Mouse (Mus musculus): ENCODE measurements at regions not wholly inside any gene's neighbourhood (a gene's known extent, or its start where the extent isn't known, plus 50 kb on each side); places are given as distances from the start of the nearest gene placed in this dataset.

GRCm38 (mm10) chr5:126079281-126079838 lies 547.8 kb downstream of the Tmem132b start:
- H3K9ac ChIP-seq (ENCODE audit: control insufficient read depth, low read depth, low read length, poor library complexity, severe bottlenecking): no peak overlapping the region
- no peaks in the 10 kb centered on the region for H3K36me3 ChIP-seq (ENCODE audit: control insufficient read depth in 1 of 2, insufficient read depth in 2 of 2, low read length in 2 of 2)
- H3K79me2 ChIP-seq (ENCODE audit: control insufficient read depth, insufficient read depth, low read length, poor library complexity): no peaks in the 10 kb centered on the region
- H3K27me3 ChIP-seq (ENCODE audit: control insufficient read depth in 1 of 2, insufficient read depth in 2 of 2, low read length in 2 of 2): no peaks in the 10 kb centered on the region
- TF ChIP-seq MYB (IDR thresholded peaks at IDR 0.05; ENCODE audit: low read depth, low read length): no peak
- no peak for TF ChIP-seq POLR2AphosphoS2 (IDR thresholded peaks at IDR 0.05; ENCODE audit: low read length)
- no peak for TF ChIP-seq HCFC1 (IDR thresholded peaks at IDR 0.05; ENCODE audit: low read depth, low read length)
- no peak for TF ChIP-seq GABPA (IDR thresholded peaks at IDR 0.05; ENCODE audit: low read depth, low read length)
- no peak for TF ChIP-seq POLR2AphosphoS5 (IDR thresholded peaks at IDR 0.05; ENCODE audit: borderline replicate concordance, low read depth, low read length)
- DNase-seq (ENCODE audit: low read depth, low spot score): no peak
- no peaks in the 10 kb centered on the region for H3K4me1 ChIP-seq (ENCODE audit: control insufficient read depth in 1 of 2, insufficient read depth in 2 of 2, low read length in 2 of 2)
- H3K4me3 ChIP-seq (ENCODE audit: control insufficient read depth in 1 of 2, insufficient read depth in 1 of 2, low read depth in 2 of 2, low read length in 2 of 2): no peak overlapping the region
- H3K27ac ChIP-seq (ENCODE audit: control insufficient read depth, low read depth, low read length): no peak overlapping the region
- H3K9me3 ChIP-seq (replicated peaks; ENCODE audit: insufficient read depth, low read length): no peaks in the 10 kb centered on the region

DNA sequence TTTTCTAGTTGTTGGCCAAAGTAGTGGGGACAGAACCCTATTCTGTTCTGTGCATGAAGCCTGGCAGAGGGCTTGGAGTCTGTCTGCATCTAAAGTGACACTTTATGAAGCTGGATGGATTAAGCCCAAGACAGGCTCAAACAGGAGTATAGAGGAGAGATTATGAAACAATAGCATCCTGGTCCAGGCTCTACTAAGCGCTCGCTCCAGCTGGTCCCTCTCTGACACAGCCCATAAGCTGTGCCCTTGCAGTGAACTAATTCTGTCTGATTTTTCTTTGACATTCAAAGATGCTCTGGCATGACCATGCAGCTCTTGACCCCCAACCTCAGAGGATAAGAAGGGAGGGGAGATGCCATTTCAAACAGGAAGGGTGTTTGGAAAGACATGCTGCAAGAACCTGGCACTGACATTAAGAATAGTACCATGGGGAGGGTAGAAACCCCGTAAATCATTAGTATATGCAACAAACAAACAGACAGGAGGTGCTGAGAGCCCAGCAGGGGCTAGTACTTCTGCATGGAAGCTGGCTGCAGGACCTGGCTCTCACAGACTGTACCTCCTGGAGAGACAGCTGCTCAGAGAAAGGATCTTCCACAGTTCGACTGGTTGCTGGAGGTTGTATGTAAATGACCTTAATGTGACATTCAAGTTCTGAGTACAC lies 556.8 kb downstream of the Tmem132b start:
- no peaks in the 10 kb centered on the region for H3K9me3 ChIP-seq (replicated peaks; ENCODE audit: insufficient read depth, low read length)
- TF ChIP-seq NELFE (IDR thresholded peaks at IDR 0.05; ENCODE audit: low read depth, low read length): no peak
- no peak for TF ChIP-seq MAX (IDR thresholded peaks at IDR 0.05; ENCODE audit: low read length)
- TF ChIP-seq BHLHE40 (IDR thresholded peaks at IDR 0.05; ENCODE audit: borderline replicate concordance, low read depth, low read length): no peak

DNA sequence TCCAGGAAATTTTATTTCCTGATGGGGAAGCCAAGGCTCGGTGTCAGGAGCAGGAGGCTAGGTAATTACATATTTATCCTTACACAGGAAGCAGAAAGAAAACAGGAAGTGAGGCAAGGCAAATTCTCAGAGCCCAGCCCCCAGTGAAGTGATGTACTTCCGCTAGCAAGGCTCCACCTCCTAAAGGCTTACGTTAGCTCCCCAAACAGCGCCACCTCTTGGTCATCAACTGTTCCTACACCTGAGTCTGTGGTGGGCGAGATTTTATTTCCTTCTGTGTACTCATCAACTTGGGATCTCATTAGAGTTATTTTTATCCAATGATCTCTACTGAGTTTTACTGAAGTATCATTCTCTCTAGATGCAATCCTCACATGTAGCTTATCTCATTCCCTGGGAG lies 561.6 kb downstream of the Tmem132b start:
- Histone ChIP-seq H3K4me1 (ENCODE audit: control insufficient read depth in 1 of 2, insufficient read depth in 2 of 2, low read length in 2 of 2) (no peaks in the 10 kb centered on the region), H3K79me2 (ENCODE audit: control insufficient read depth, insufficient read depth, low read length, poor library complexity) (no peaks in the 10 kb centered on the region), H3K27me3 (ENCODE audit: control insufficient read depth in 1 of 2, insufficient read depth in 2 of 2, low read length in 2 of 2) (no peaks in the 10 kb centered on the region), H3K36me3 (ENCODE audit: control insufficient read depth in 1 of 2, insufficient read depth in 2 of 2, low read length in 2 of 2) (no peaks in the 10 kb centered on the region), H3K4me3 (ENCODE audit: control insufficient read depth in 1 of 2, insufficient read depth in 1 of 2, low read depth in 2 of 2, low read length in 2 of 2) (no peak overlapping the region), H3K9ac (ENCODE audit: control insufficient read depth, low read depth, low read length, poor library complexity, severe bottlenecking) (no peak overlapping the region), H3K9me3 (replicated peaks; ENCODE audit: insufficient read depth, low read length) (no peaks in the 10 kb centered on the region), H3K27ac (ENCODE audit: control insufficient read depth, low read depth, low read length) (no peak overlapping the region)
- TF ChIP-seq ELF1 (IDR thresholded peaks at IDR 0.05; ENCODE audit: low read depth, low read length) (no peak), MAFK (IDR thresholded peaks at IDR 0.05; ENCODE audit: borderline replicate concordance, low read depth, low read length) (no peak), BHLHE40 (IDR thresholded peaks at IDR 0.05; ENCODE audit: borderline replicate concordance, low read depth, low read length) (no peak), MXI1 (IDR thresholded peaks at IDR 0.05; ENCODE audit: low read depth, low read length) (no peak), ZKSCAN1 (IDR thresholded peaks at IDR 0.05; ENCODE audit: low read depth, low read length) (no peak), HCFC1 (IDR thresholded peaks at IDR 0.05; ENCODE audit: low read depth, low read length) (no peak), USF1 (IDR thresholded peaks at IDR 0.05; ENCODE audit: low read depth, low read length) (no peak), ZNF384 (IDR thresholded peaks at IDR 0.05; ENCODE audit: low read depth, low read length) (no peak), CTCF (IDR thresholded peaks at IDR 0.05 in 2 of 3, conservative IDR thresholded peaks at IDR 0.05 in 1 of 3; ENCODE audit: control insufficient read depth in 1 of 3, insufficient read depth in 1 of 3, low read depth in 2 of 3, low read length in 3 of 3, poor library complexity in 1 of 3, severe bottlenecking in 1 of 3) (no peak), MEF2A (IDR thresholded peaks at IDR 0.05; ENCODE audit: extremely low read depth, insufficient replicate concordance, low read depth, low read length, poor library complexity, severe bottlenecking) (no peak)
- DNase-seq (ENCODE audit: low read depth, low spot score): peak; percentile 3

More for the DNA sequence above, 556.8 kb downstream of the Tmem132b start:
- Histone ChIP-seq H3K4me3 (ENCODE audit: control insufficient read depth in 1 of 2, insufficient read depth in 1 of 2, low read depth in 2 of 2, low read length in 2 of 2) (no peak overlapping the region), H3K27ac (ENCODE audit: control insufficient read depth, low read depth, low read length) (no peak overlapping the region), H3K27me3 (ENCODE audit: control insufficient read depth in 1 of 2, insufficient read depth in 2 of 2, low read length in 2 of 2) (no peaks in the 10 kb centered on the region), H3K9ac (ENCODE audit: control insufficient read depth, low read depth, low read length, poor library complexity, severe bottlenecking) (no peak overlapping the region), H3K4me1 (ENCODE audit: control insufficient read depth in 1 of 2, insufficient read depth in 2 of 2, low read length in 2 of 2) (no peaks in the 10 kb centered on the region), H3K36me3 (ENCODE audit: control insufficient read depth in 1 of 2, insufficient read depth in 2 of 2, low read length in 2 of 2) (no peaks in the 10 kb centered on the region), H3K79me2 (ENCODE audit: control insufficient read depth, insufficient read depth, low read length, poor library complexity) (no peaks in the 10 kb centered on the region)
- no peak for DNase-seq (ENCODE audit: low read depth, low spot score)
